ENCODE assay signal across 10 mouse cellular contexts in the genomic region with DNA sequence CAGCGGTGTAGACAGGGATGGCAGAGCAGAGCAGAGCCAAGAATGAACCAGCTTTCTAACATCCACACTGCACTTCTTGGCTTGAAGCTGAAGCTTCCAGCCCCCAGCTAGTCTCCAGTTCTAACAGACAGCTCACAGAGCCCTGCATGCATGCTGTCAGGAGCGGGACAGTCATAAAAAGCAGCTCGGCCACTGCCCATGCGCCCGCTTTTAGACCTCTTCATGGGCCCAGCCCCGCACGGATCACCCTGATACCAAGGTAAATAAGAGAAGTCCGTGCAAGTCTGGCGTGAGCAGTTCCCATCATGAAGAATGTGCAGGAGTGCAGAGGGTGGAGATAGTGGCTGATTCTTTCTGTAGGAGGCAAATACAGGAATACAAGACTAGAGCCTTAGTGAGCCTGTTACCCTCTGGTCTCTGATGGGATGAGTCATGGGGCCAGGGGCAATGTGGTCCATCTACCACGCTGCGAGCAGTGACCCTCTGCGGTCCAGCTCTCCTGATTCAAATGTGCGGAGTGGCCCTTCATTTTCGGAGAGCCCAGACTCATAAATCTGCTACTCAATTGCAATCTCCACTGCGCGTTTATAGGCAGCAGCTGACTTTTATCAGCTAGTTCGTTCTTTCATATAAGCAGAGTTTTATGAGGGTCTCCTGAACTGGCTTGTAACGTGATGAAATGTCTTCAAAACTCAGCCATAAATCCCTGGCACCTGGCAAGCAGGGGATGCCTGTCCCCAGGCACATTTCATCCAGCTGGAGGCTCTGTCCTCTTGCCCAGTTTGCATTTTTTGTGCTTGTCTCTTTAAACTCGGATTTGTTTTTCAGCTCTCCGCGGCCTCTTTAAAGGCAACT. TPM values are rescaled to one million over a fixed set of nuclear protein-coding genes. Genes with fewer than 3 reads are reported as not detected.
DNase-seq lines count a peak whose midpoint lies in the region; ATAC-seq and TF ChIP-seq lines count a peak whose summit lies in the region.
"Had no signal": no experiment of that assay in that cellular context is flagged by ENCODE, and none has a peak within 500 bp of the region (broad histone marks: within the 10 kb centered on the region; RNA-seq: fewer than 3 reads in every experiment).

No protein-coding gene starts in this region.

- H3K4me1 ChIP-seq in hindbrain, embryonic 16.5 days (ENCODE audit: control insufficient read depth, insufficient read depth, low read depth, low read length): no peaks in the 10 kb centered on the region
- H3K4me1 ChIP-seq in hindbrain, embryonic 10.5 days (replicated peaks): peaks cover 4% of the 10 kb centered on the region; the same call in 1 of the 2 replicates
- H3K4me1 ChIP-seq in kidney, adult 2 months (ENCODE audit: control insufficient read depth, insufficient read depth, low read length): no peaks in the 10 kb centered on the region

- no peak for ATAC-seq in hindbrain, embryonic 16.5 days

- TF ChIP-seq POLR2A in kidney, adult 2 months (IDR thresholded peaks at IDR 0.05; ENCODE audit: low read depth, low read length): no peak

- no peak for DNase-seq in hindbrain, embryonic 10.5 days (ENCODE audit: low spot score)
- peak; percentile 52 for DNase-seq in kidney, adult 2 months
- DNase-seq in kidney, postnatal 36 days: peak; percentile 9 to 26
- peak; percentile 23 for DNase-seq in lung, postnatal 36 days
- no peak for DNase-seq in right cerebral cortex, postnatal 4 days
- DNase-seq in T-cell, adult 2 months (ENCODE audit: low spot score): no peak
- DNase-seq: forebrain, postnatal 0 days; right cerebral cortex, postnatal 14 days had no signal

- no peak overlapping the region for H3K27ac ChIP-seq in hindbrain, embryonic 16.5 days (ENCODE audit: low read depth, low read length)
- no peak overlapping the region for H3K27ac ChIP-seq in hindbrain, embryonic 10.5 days
- H3K27ac ChIP-seq in kidney, adult 2 months (ENCODE audit: insufficient read depth, low read depth, low read length): no peak overlapping the region
- H3K27ac ChIP-seq: neural tube, embryonic 13.5 days had no signal

- TF ChIP-seq CTCF in kidney, adult 2 months (conservative IDR thresholded peaks at IDR 0.05; ENCODE audit: insufficient read depth, insufficient read length, low read depth, low read length): no peak

- H3K9ac ChIP-seq in hindbrain, embryonic 16.5 days (ENCODE audit: low read depth, low read length): peak overlapping the region; percentile 23; the same call in 1 of the 2 replicates
- H3K9ac ChIP-seq: forebrain, postnatal 0 days; neural tube, embryonic 13.5 days had no signal

- no peaks in the 10 kb centered on the region for H3K9me3 ChIP-seq in hindbrain, embryonic 16.5 days (ENCODE audit: control insufficient read depth, low read length)
- no peaks in the 10 kb centered on the region for H3K9me3 ChIP-seq in hindbrain, embryonic 10.5 days
- H3K9me3 ChIP-seq: neural tube, embryonic 13.5 days had no signal

- H3K4me3 ChIP-seq in hindbrain, embryonic 16.5 days (ENCODE audit: low read length): no peak overlapping the region
- no peak overlapping the region for H3K4me3 ChIP-seq in hindbrain, embryonic 10.5 days
- no peak overlapping the region for H3K4me3 ChIP-seq in kidney, adult 2 months (ENCODE audit: insufficient read depth, low read depth, low read length)
- H3K4me3 ChIP-seq: neural tube, embryonic 13.5 days had no signal

- no peaks in the 10 kb centered on the region for H3K27me3 ChIP-seq in hindbrain, embryonic 16.5 days (replicated peaks; ENCODE audit: control insufficient read depth, insufficient read depth, low read length)
- no peaks in the 10 kb centered on the region for H3K27me3 ChIP-seq in hindbrain, embryonic 10.5 days (ENCODE audit: insufficient read depth, poor library complexity, severe bottlenecking)
- no peaks in the 10 kb centered on the region for H3K27me3 ChIP-seq in kidney, adult 2 months (replicated peaks; ENCODE audit: control insufficient read depth, insufficient read depth, low read length)
- H3K27me3 ChIP-seq: neural tube, embryonic 13.5 days had no signal

- H3K4me2 ChIP-seq in hindbrain, embryonic 16.5 days (ENCODE audit: low read length): no peak overlapping the region
- H3K4me2 ChIP-seq: neural tube, embryonic 13.5 days had no signal

- H3K36me3 ChIP-seq in hindbrain, embryonic 16.5 days (ENCODE audit: control insufficient read depth, insufficient read depth, low read length): no peaks in the 10 kb centered on the region
- no peaks in the 10 kb centered on the region for H3K36me3 ChIP-seq in hindbrain, embryonic 10.5 days
- no peaks in the 10 kb centered on the region for H3K36me3 ChIP-seq in kidney, adult 2 months (ENCODE audit: control insufficient read depth, insufficient read depth, low read length)
- H3K36me3 ChIP-seq: neural tube, embryonic 13.5 days had no signal

- WGBS in hindbrain, embryonic 16.5 days: 79% methylated on average over 21 of the region's 21 CpGs
- WGBS in hindbrain, embryonic 10.5 days: 89% methylated on average over 21 of the region's 21 CpGs
- 33% methylated on average over 21 of the region's 21 CpGs for WGBS in kidney, adult 2 months

RNA-seq across cellular contexts. Expression of gene Cdca8, which starts 11.3 kb away (rescaled TPM):
- polyA plus RNA-seq in hindbrain, embryonic 16.5 days (2015; fragmentation: Nextera tagmentation; extraction: Ambion mirVana): 32.2 and 37.2 TPM in 2 replicates
- 224 and 253 TPM in 2 replicates for polyA plus RNA-seq in hindbrain, embryonic 10.5 days (2016; fragmentation: Nextera tagmentation; extraction: Ambion mirVana)
- polyA plus RNA-seq in kidney, adult 2 months (2012; rRNA removed): 1.4 and 1.5 TPM in 2 replicates

RNA-seq across cellular contexts. Expression of gene 9930104L06Rik, which starts 13.6 kb away (rescaled TPM):
- polyA plus RNA-seq in hindbrain, embryonic 16.5 days (2015; fragmentation: Nextera tagmentation; extraction: Ambion mirVana): 13.2 and 16.5 TPM in 2 replicates
- polyA plus RNA-seq in hindbrain, embryonic 10.5 days (2016; fragmentation: Nextera tagmentation; extraction: Ambion mirVana): 13.3 and 18.0 TPM in 2 replicates
- 7.7 and 8.1 TPM in 2 replicates for polyA plus RNA-seq in kidney, adult 2 months (2012; rRNA removed)

RNA-seq across cellular contexts. Expression of gene Rspo1, which starts 35.8 kb away (rescaled TPM):
- 1.8 and 2.4 TPM in 2 replicates for polyA plus RNA-seq in hindbrain, embryonic 16.5 days (2015; fragmentation: Nextera tagmentation; extraction: Ambion mirVana)
- polyA plus RNA-seq in hindbrain, embryonic 10.5 days (2016; fragmentation: Nextera tagmentation; extraction: Ambion mirVana): 14.8 and 17.4 TPM in 2 replicates
- 2.0 and 2.5 TPM in 2 replicates for polyA plus RNA-seq in kidney, adult 2 months (2012; rRNA removed)

Comparison
In these comparisons a context has a peak if more than half of its experiments do, and no peak if none do; other contexts are left out.
1. DNase-seq: peak in kidney, adult 2 months (single experiment), kidney, postnatal 36 days (2 of 2) and lung, postnatal 36 days (single experiment); none in hindbrain, embryonic 10.5 days (single experiment), right cerebral cortex, postnatal 4 days (single experiment) and T-cell, adult 2 months (single experiment).
2. RNA of gene Cdca8, which starts 11.3 kb away (polyA plus RNA-seq): 224 to 253 TPM in hindbrain, embryonic 10.5 days and 32.2 to 37.2 TPM in hindbrain, embryonic 16.5 days; 1.4 to 1.5 TPM in kidney, adult 2 months; every median in the first group is over 10 times any median in the second.